Mouse (Mus musculus): ENCODE data around the gene Mdm4. TPM values are rescaled to one million over a fixed set of nuclear protein-coding genes. Genes with fewer than 3 reads are reported as not detected.
"Not testable (repeated sequence)": the region's sequence is repeated elsewhere in the genome, so short reads cannot be mapped to it uniquely, and the experiment has no call there.

The Mdm4 gene
- polyA plus RNA-seq, 1 experiment from 2014 or later: 44.8 TPM

- Histone ChIP-seq H3K27ac (peak overlapping the region; percentile 98), H3K36me3 (ENCODE audit: poor library complexity, severe bottlenecking) (no peaks in the 10 kb centered on the region), H3K4me2 (peak overlapping the region; percentile 87), H3K9ac (peak overlapping the region; percentile 99), H3K4me1 (peaks cover 59% of the 10 kb centered on the region), H3K4me3 (peak overlapping the region; percentile 92), H3K9me3 (replicated peaks) (no peaks in the 10 kb centered on the region), H3K27me3 (no peaks in the 10 kb centered on the region)
- WGBS: 38% methylated on average over 8 of the region's 8 CpGs
- no peak for ATAC-seq
These were observed 17.2 kb upstream of the Mdm4 start for GRCm38 (mm10) chr1:133047575-133047974.

GRCm38 (mm10) chr1:133046441-133046931 is 16.1 kb upstream of the Mdm4 start:
- ATAC-seq: peak; percentile 76

GRCm38 (mm10) chr1:133045861-133046440 is 15.6 kb upstream of the Mdm4 start:
- no peaks in the 10 kb centered on the region for H3K36me3 ChIP-seq (ENCODE audit: poor library complexity, severe bottlenecking)
- no peaks in the 10 kb centered on the region for H3K9me3 ChIP-seq (replicated peaks)
- peak; percentile 93 for ATAC-seq
- H3K4me1 ChIP-seq: peaks cover 50% of the 10 kb centered on the region
- H3K27me3 ChIP-seq: no peaks in the 10 kb centered on the region
- H3K27ac ChIP-seq: peak overlapping the region; percentile 98
- peak overlapping the region; percentile 87 for H3K4me2 ChIP-seq
- H3K4me3 ChIP-seq: peak overlapping the region; percentile 92
- peak overlapping the region; percentile 99 for H3K9ac ChIP-seq
- under 1% methylated on average over 70 of the region's 71 CpGs for WGBS

More at GRCm38 (mm10) chr1:133046441-133046931, 16.1 kb upstream of the Mdm4 start:
- Histone ChIP-seq H3K4me3 (peak overlapping the region; percentile 92), H3K9me3 (replicated peaks) (no peaks in the 10 kb centered on the region), H3K36me3 (ENCODE audit: poor library complexity, severe bottlenecking) (no peaks in the 10 kb centered on the region), H3K4me1 (peaks cover 52% of the 10 kb centered on the region), H3K4me2 (peak overlapping the region; percentile 87), H3K9ac (peak overlapping the region; percentile 99), H3K27ac (peak overlapping the region; percentile 98), H3K27me3 (no peaks in the 10 kb centered on the region)
- WGBS: under 1% methylated on average over 38 of the region's 40 CpGs

GRCm38 (mm10) chr1:133045011-133045860 is 14.9 kb upstream of the Mdm4 start, which contains the start of gene Pik3c2b:
Gene Pik3c2b, plus strand, starts transcription at chr1:133045667.
- H3K36me3 ChIP-seq (ENCODE audit: poor library complexity, severe bottlenecking): no peaks in the 10 kb centered on the region
- H3K4me1 ChIP-seq: peaks cover 44% of the 10 kb centered on the region
- H3K27me3 ChIP-seq: no peaks in the 10 kb centered on the region
- H3K9me3 ChIP-seq (replicated peaks): no peaks in the 10 kb centered on the region
- WGBS: 3% methylated on average over 15 of the region's 15 CpGs
- H3K4me2 ChIP-seq: peak within 1 kb of the TSS; percentile 87
- H3K4me3 ChIP-seq: peak within 1 kb of the TSS; percentile 92
- H3K27ac ChIP-seq: peak within 1 kb of the TSS; percentile 98
- ATAC-seq: peak; percentile 22
- peak within 1 kb of the TSS; percentile 99 for H3K9ac ChIP-seq

- Histone ChIP-seq H3K4me1 (peaks cover 3% of the 10 kb centered on the region; the same call in 1 of the 2 replicates), H3K9me3 (replicated peaks) (no peaks in the 10 kb centered on the region), H3K36me3 (ENCODE audit: poor library complexity, severe bottlenecking) (no peaks in the 10 kb centered on the region), H3K9ac (no peak overlapping the region), H3K27me3 (no peaks in the 10 kb centered on the region), H3K27ac (0 out of 2 replicates have a peak overlapping the region, but pooled peaks have one; percentile 25), H3K4me3 (no peak overlapping the region), H3K4me2 (0 out of 2 replicates have a peak overlapping the region, but pooled peaks have one; percentile 10)
- ATAC-seq: peak; percentile 81
- 13% methylated on average over 4 of the region's 4 CpGs for WGBS
These were observed 9.2 kb upstream of the Mdm4 start for GRCm38 (mm10) chr1:133039505-133039949.

- not testable (repeated sequence) for H3K4me3 ChIP-seq; H3K4me2 ChIP-seq; H3K9ac ChIP-seq; H3K36me3 ChIP-seq (ENCODE audit: poor library complexity, severe bottlenecking); H3K27me3 ChIP-seq; H3K9me3 ChIP-seq (replicated peaks); ATAC-seq; H3K27ac ChIP-seq
- H3K4me1 ChIP-seq: peaks cover 13% of the 10 kb centered on the region
- whole genome bisulfite sequencing: 63% methylated on average over 7 of the region's 7 CpGs
These were observed 4.3 kb upstream of the Mdm4 start for GRCm38 (mm10) chr1:133034682-133035081.

GRCm38 (mm10) chr1:133034091-133034460 is 3.7 kb upstream of the Mdm4 start:
- Histone ChIP-seq H3K9ac (peak overlapping the region; percentile 61; the same call in 1 of the 2 replicates), H3K4me2 (peak overlapping the region; percentile 71), H3K9me3 (replicated peaks) (no peaks in the 10 kb centered on the region), H3K27me3 (no peaks in the 10 kb centered on the region), H3K27ac (no peak overlapping the region), H3K36me3 (ENCODE audit: poor library complexity, severe bottlenecking) (no peaks in the 10 kb centered on the region), H3K4me3 (peak overlapping the region; percentile 53), H3K4me1 (peaks cover 11% of the 10 kb centered on the region)
- WGBS: 3% methylated on average over 11 of the region's 11 CpGs
- ATAC-seq: peak; percentile 66

- Histone ChIP-seq H3K4me1 (peaks cover 11% of the 10 kb centered on the region), H3K27me3 (no peaks in the 10 kb centered on the region), H3K27ac (peak overlapping the region; percentile 73), H3K9ac (peak overlapping the region; percentile 61), H3K9me3 (replicated peaks) (no peaks in the 10 kb centered on the region), H3K36me3 (ENCODE audit: poor library complexity, severe bottlenecking) (no peaks in the 10 kb centered on the region), H3K4me2 (peak overlapping the region; percentile 71), H3K4me3 (peak overlapping the region; percentile 53)
- 1% methylated on average over 28 of the region's 28 CpGs for WGBS
- peak; percentile 92 for ATAC-seq
These were observed 3.1 kb upstream of the Mdm4 start for GRCm38 (mm10) chr1:133033316-133034090.

- Histone ChIP-seq H3K4me2 (peak overlapping the region; percentile 71), H3K27ac (peak overlapping the region; percentile 73), H3K4me1 (peaks cover 11% of the 10 kb centered on the region), H3K4me3 (peak overlapping the region; percentile 53), H3K27me3 (no peaks in the 10 kb centered on the region), H3K9me3 (replicated peaks) (no peaks in the 10 kb centered on the region), H3K36me3 (ENCODE audit: poor library complexity, severe bottlenecking) (no peaks in the 10 kb centered on the region), H3K9ac (peak overlapping the region; percentile 61)
- WGBS: 4% methylated on average over 5 of the region's 5 CpGs
- ATAC-seq: peak; percentile 34; the same call in 1 of the 2 replicates
These were observed 2.6 kb upstream of the Mdm4 start for GRCm38 (mm10) chr1:133032981-133033315.

GRCm38 (mm10) chr1:133029744-133030143 is 617 bp downstream of the Mdm4 start:
- H3K4me3 ChIP-seq: no peak overlapping the region
- no peak overlapping the region for H3K4me2 ChIP-seq
- H3K27ac ChIP-seq: no peak overlapping the region
- no peaks in the 10 kb centered on the region for H3K36me3 ChIP-seq (ENCODE audit: poor library complexity, severe bottlenecking)
- H3K4me1 ChIP-seq: peaks cover 11% of the 10 kb centered on the region
- ATAC-seq: no peak
- WGBS: 94% methylated on average over 3 of the region's 3 CpGs
- no peak overlapping the region for H3K9ac ChIP-seq
- H3K27me3 ChIP-seq: no peaks in the 10 kb centered on the region
- no peaks in the 10 kb centered on the region for H3K9me3 ChIP-seq (replicated peaks)

- Histone ChIP-seq H3K4me3 (no peak overlapping the region), H3K9ac (no peak overlapping the region), H3K27ac (no peak overlapping the region), H3K9me3 (replicated peaks) (no peaks in the 10 kb centered on the region), H3K4me2 (no peak overlapping the region), H3K27me3 (no peaks in the 10 kb centered on the region), H3K36me3 (ENCODE audit: poor library complexity, severe bottlenecking) (no peaks in the 10 kb centered on the region), H3K4me1 (peaks cover 14% of the 10 kb centered on the region)
- 35% methylated on average over 7 of the region's 7 CpGs for WGBS
- no peak for ATAC-seq
These were observed 2.4 kb downstream of the Mdm4 start for GRCm38 (mm10) chr1:133027980-133028379.
